Mouse (Mus musculus) CH12.LX (cell line): Measurements from ENCODE around the gene Hmmr. TPM values are rescaled to one million over a fixed set of nuclear protein-coding genes. Genes with fewer than 3 reads are reported as not detected.

Source experiments
- DNase-seq: peaks from one replicate; pipeline ENCODE4 v3.0.0-alpha.2; 2013; ENCODE audit errors: extremely low read depth
- H3K27ac ChIP-seq: 2 replicates; pipeline ENCODE4 v1.5.1; 2012; ENCODE audit warnings: low read depth, mild to moderate bottlenecking, control low read depth, moderate library complexity; ENCODE audit not compliant: insufficient read depth
- H3K27me3 ChIP-seq: replicated peaks from 2 replicates; pipeline ENCODE3; 2012; ENCODE audit warnings: inconsistent platforms
- H3K36me3 ChIP-seq, 2 experiments: replicated peaks in 1 of 2; 2 replicates each; pipeline versions ENCODE3 to v1.6.1; 2012; ENCODE audit warnings: inconsistent platforms in 1 of 2, low read length in 1 of 2, mild to moderate bottlenecking in 1 of 2, mixed read lengths in 1 of 2, moderate library complexity in 1 of 2; ENCODE audit not compliant: control insufficient read depth in 1 of 2, insufficient read depth in 1 of 2
- H3K4me1 ChIP-seq, 2 experiments: 2 replicates each; pipeline ENCODE4 v1.6.1; 2012; ENCODE audit warnings: inconsistent platforms in 1 of 2, moderate library complexity in 1 of 2; ENCODE audit not compliant: insufficient read depth in 2 of 2, control insufficient read depth in 1 of 2
- H3K4me2 ChIP-seq: 2 replicates; pipeline ENCODE4 v1.6.1; 2012; ENCODE audit warnings: low read depth, mild to moderate bottlenecking, control low read depth; ENCODE audit not compliant: poor library complexity, insufficient read depth, severe bottlenecking
- H3K4me3 ChIP-seq, 3 experiments: fragments of 150-350 bp in 1 of 3; sonication (generic) in 1 of 3; replicated peaks in 1 of 3; 2 replicates each; pipeline versions ENCODE3 to v1.5.1; 2011 to 2012; ENCODE audit warnings: low read depth in 2 of 3, low read length in 2 of 3, mild to moderate bottlenecking in 2 of 3, moderate library complexity in 2 of 3, control low read depth in 1 of 3, improper control_type of control experiment in 1 of 3, inconsistent platforms in 1 of 3, mixed read lengths in 1 of 3; ENCODE audit not compliant: poor library complexity in 1 of 3
- H3K79me2 ChIP-seq: replicated peaks from 2 replicates; pipeline ENCODE4 v1.6.1; 2012; ENCODE audit warnings: mild to moderate bottlenecking, moderate library complexity; ENCODE audit not compliant: control insufficient read depth, poor library complexity, insufficient read depth, severe bottlenecking; ENCODE audit errors: extremely low read depth
- H3K9ac ChIP-seq: 2 replicates; pipeline ENCODE4 v1.6.1; 2012; ENCODE audit warnings: low read depth, mild to moderate bottlenecking, control low read depth, moderate library complexity; ENCODE audit not compliant: insufficient read depth
- H3K9me3 ChIP-seq: replicated peaks from 2 replicates; pipeline ENCODE3; 2012; ENCODE audit warnings: low read length, inconsistent platforms, mixed read lengths
- BHLHE40 ChIP-seq: IDR thresholded peaks from 2 replicates; pipeline ENCODE4 v1.6.1; 2011; ENCODE audit warnings: mild to moderate bottlenecking, low read depth, low read length, improper control_type of control experiment
- CHD1 ChIP-seq: IDR thresholded peaks from 2 replicates; pipeline ENCODE4 v1.6.1; 2012; ENCODE audit warnings: low read depth, low read length, improper control_type of control experiment, inconsistent platforms
- CHD2 ChIP-seq: IDR thresholded peaks from 2 replicates; pipeline ENCODE4 v1.6.1; 2011; ENCODE audit warnings: low read length, improper control_type of control experiment
- ELF1 ChIP-seq: IDR thresholded peaks from 2 replicates; pipeline ENCODE4 v1.6.1; 2014; ENCODE audit warnings: low read depth, mild to moderate bottlenecking, inconsistent platforms, low read length, improper control_type of control experiment
- HCFC1 ChIP-seq: IDR thresholded peaks from 2 replicates; pipeline ENCODE4 v1.6.1; 2012; ENCODE audit warnings: low read depth, mild to moderate bottlenecking, inconsistent platforms, low read length, improper control_type of control experiment
- IRF4 ChIP-seq: IDR thresholded peaks from 2 replicates; pipeline ENCODE4 v1.6.1; 2014; ENCODE audit warnings: low read depth, mild to moderate bottlenecking, inconsistent platforms, low read length, improper control_type of control experiment
- MAFK ChIP-seq: IDR thresholded peaks from 2 replicates; pipeline ENCODE4 v1.6.1; 2011; ENCODE audit warnings: low read length, improper control_type of control experiment; ENCODE audit not compliant: insufficient replicate concordance
- MAX ChIP-seq: IDR thresholded peaks from 2 replicates; pipeline ENCODE4 v1.6.1; 2011; ENCODE audit warnings: low read length, improper control_type of control experiment
- MAZ ChIP-seq: IDR thresholded peaks from 2 replicates; pipeline ENCODE4 v1.6.1; 2012; ENCODE audit warnings: low read depth, mild to moderate bottlenecking, inconsistent platforms, low read length, improper control_type of control experiment, moderate library complexity
- MEF2A ChIP-seq: IDR thresholded peaks from 2 replicates; pipeline ENCODE4 v1.6.1; 2014; ENCODE audit warnings: low read depth, mild to moderate bottlenecking, inconsistent platforms, low read length, improper control_type of control experiment, borderline replicate concordance
- MXI1 ChIP-seq: IDR thresholded peaks from 2 replicates; pipeline ENCODE4 v1.6.1; 2011; ENCODE audit warnings: mild to moderate bottlenecking, low read depth, low read length, improper control_type of control experiment
- MYC ChIP-seq: IDR thresholded peaks from 2 replicates; pipeline ENCODE4 v1.6.1; 2011; ENCODE audit warnings: low read depth, mild to moderate bottlenecking, improper control_type of control experiment, low read length
- NELFE ChIP-seq: IDR thresholded peaks from 2 replicates; pipeline ENCODE4 v1.6.1; 2011; ENCODE audit warnings: low read depth, low read length, improper control_type of control experiment
- NRF1 ChIP-seq: IDR thresholded peaks from 2 replicates; pipeline ENCODE4 v1.6.1; 2014; ENCODE audit warnings: low read depth, mild to moderate bottlenecking, inconsistent platforms, low read length, improper control_type of control experiment, moderate library complexity
- PAX5 ChIP-seq: IDR thresholded peaks from 2 replicates; pipeline ENCODE4 v1.6.1; 2012; ENCODE audit warnings: low read length, inconsistent platforms, mixed read lengths
- POLR2A ChIP-seq: IDR thresholded peaks from 2 replicates; pipeline ENCODE4 v1.6.1; 2011; ENCODE audit warnings: low read depth, mild to moderate bottlenecking, improper control_type of control experiment, low read length
- POLR2AphosphoS2 ChIP-seq: IDR thresholded peaks from 2 replicates; pipeline ENCODE4 v1.6.1; 2011; ENCODE audit warnings: low read depth, low read length, improper control_type of control experiment
- RCOR1 ChIP-seq: conservative IDR thresholded peaks from 2 replicates; pipeline ENCODE4 v1.6.1; 2012; ENCODE audit warnings: low read depth, mild to moderate bottlenecking, inconsistent platforms, low read length, improper control_type of control experiment
- SIN3A ChIP-seq: IDR thresholded peaks from 2 replicates; pipeline ENCODE4 v1.6.1; 2012; ENCODE audit warnings: low read length, improper control_type of control experiment, inconsistent platforms
- SMC3 ChIP-seq: IDR thresholded peaks from 2 replicates; pipeline ENCODE4 v1.6.1; 2011; ENCODE audit warnings: low read depth, low read length, improper control_type of control experiment
- TBP ChIP-seq: conservative IDR thresholded peaks from 2 replicates; pipeline ENCODE4 v1.6.1; 2011; ENCODE audit warnings: low read depth, low read length, improper control_type of control experiment
- TCF12 ChIP-seq: IDR thresholded peaks from 2 replicates; pipeline ENCODE4 v1.6.1; 2014; ENCODE audit warnings: low read depth, mild to moderate bottlenecking, inconsistent platforms, low read length, improper control_type of control experiment
- UBTF ChIP-seq: IDR thresholded peaks from 2 replicates; pipeline ENCODE4 v1.6.1; 2012; ENCODE audit warnings: low read depth, mild to moderate bottlenecking, inconsistent platforms, low read length, improper control_type of control experiment, moderate library complexity
- USF2 ChIP-seq: conservative IDR thresholded peaks from 2 replicates; pipeline ENCODE4 v1.6.1; 2011; ENCODE audit warnings: low read depth, low read length, improper control_type of control experiment
- ZC3H11A ChIP-seq: IDR thresholded peaks from 2 replicates; pipeline ENCODE4 v1.6.1; 2012; ENCODE audit warnings: low read depth, mild to moderate bottlenecking, inconsistent platforms, low read length, improper control_type of control experiment
- ZMIZ1 ChIP-seq: IDR thresholded peaks from 2 replicates; pipeline ENCODE4 v1.6.1; 2012; ENCODE audit warnings: low read depth, mild to moderate bottlenecking, inconsistent platforms, low read length, improper control_type of control experiment
- dilution Hi-C: fragments of 300-500 bp; cut with MboI; formaldehyde crosslinking; loops from 2 replicates; pipeline ENCODE4 v1.14.3; 2020; ENCODE audit warnings: low sequenced_read_pairs; ENCODE audit not compliant: extremely low pct_unique_long_range_greater_than_20kb, extremely low pct_ligation_motif_present
- in situ Hi-C: fragments of 300-500 bp; cut with MboI; formaldehyde crosslinking; loops from 3 replicates; pipeline ENCODE4 v1.14.3; 2019; ENCODE audit warnings: low sequenced_read_pairs, low pct_ligation_motif_present, low pct_unique_long_range_greater_than_20kb, mixed read lengths
- polyA plus RNA-seq: library from polyadenylated mRNA; unstranded; fragments of >175 nt; gene quantifications from 2 replicates; pipeline ENCODE4 v1.2.1, GENCODE M21; 2012; ENCODE audit warnings: low read depth; ENCODE audit not compliant: insufficient read length
- total RNA-seq, 2 experiments: library from RNA; depleted of rRNA; stranded (reverse); fragments of 300-350 nt in 1 of 2; fragments of >200 nt in 1 of 2; gene quantifications; 2 replicates each; pipeline ENCODE4 v1.2.3; 2012 to 2014

Gene Hmmr
- total and polyA plus RNA-seq, 3 experiments: 64.2 to 109 (median 64.3) TPM

DNA sequence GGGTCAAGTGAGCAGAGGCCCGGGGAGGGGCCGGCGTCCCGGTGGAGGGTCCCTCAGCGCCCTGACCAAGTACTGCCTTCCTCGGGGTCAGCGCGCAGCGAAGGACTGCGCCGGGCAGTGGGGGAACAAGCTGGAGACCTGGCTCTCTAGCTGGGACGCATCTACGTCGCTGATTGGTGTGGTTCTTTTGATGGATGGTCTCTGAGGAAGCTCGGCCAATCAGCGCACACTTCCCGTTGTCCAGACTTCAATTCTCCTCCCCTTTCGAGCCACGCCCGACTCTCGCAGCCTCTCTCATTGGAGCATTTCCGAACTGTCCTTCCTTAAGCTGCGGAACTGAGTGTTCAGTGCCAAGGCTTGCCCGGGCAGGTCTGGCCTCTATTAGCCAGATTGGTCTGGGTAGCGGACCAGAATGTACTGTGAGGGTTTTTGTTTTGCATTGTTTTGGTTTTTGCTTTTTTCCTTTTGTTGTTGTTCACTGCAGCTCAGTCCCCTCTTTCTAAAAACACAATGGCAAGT is 21.9 kb upstream of the Hmmr start, which contains the start of gene Ccng1:
Gene Ccng1, minus strand, starts transcription at position 203 of the 519 bp plus-strand sequence.
- TF ChIP-seq UBTF (no peak), POLR2AphosphoS2 (peak; percentile 94; the same call in 1 of the 2 replicates), MXI1 (0 out of 2 replicates have a peak, but pooled peaks have one; percentile 46), MYC (peak; percentile 62; the same call in 1 of the 2 replicates), NRF1 (peak; percentile 54), POLR2A (peak; percentile 98), MEF2A (no peak), IRF4 (peak; percentile 66), HCFC1 (peak; percentile 42; the same call in 1 of the 2 replicates), MAX (peak; percentile 60), TCF12 (peak; percentile 89), ZMIZ1 (peak; percentile 97), MAZ (peak; percentile 72), CHD2 (peak; percentile 77), PAX5 (no peak), MAFK (no peak), NELFE (peak; percentile 95), RCOR1 (no peak), SMC3 (no peak), CHD1 (peak; percentile 97), BHLHE40 (peak; percentile 16; the same call in 1 of the 2 replicates), ELF1 (peak; percentile 91), TBP (peak; percentile 95), USF2 (no peak), SIN3A (peak; percentile 87), ZC3H11A (no peak)
- Histone ChIP-seq H3K27me3 (no peaks in the 10 kb centered on the region), H3K9ac (peak within 1 kb of the TSS; percentile 100), H3K27ac (peak within 1 kb of the TSS; percentile 81), H3K9me3 (no peaks in the 10 kb centered on the region), H3K79me2 (peaks cover 31% of the 10 kb centered on the region), H3K4me2 (peak within 1 kb of the TSS; percentile 96), H3K4me3 (peak within 1 kb of the TSS; percentile 87 to 97 (median 96)), H3K36me3 (peaks cover 17 to 33% of the 10 kb centered on the region in 2 experiments), H3K4me1 (peaks cover 14 to 55% of the 10 kb centered on the region in 2 experiments)
- in situ Hi-C loops (loop anchor here (10.0 to 25.0 kb wide), 2 partner anchors 60 to 143 kb away; partner anchors contain the start of gene Mat2b), dilution Hi-C loops (no loop called here)
- peak; percentile 99 for DNase-seq
